Mouse (Mus musculus): ENCODE results near the gene Tmem258.

- no peak for TF ChIP-seq CTCF (IDR thresholded peaks at IDR 0.05; ENCODE audit: extremely low read depth, insufficient read depth, low read length)
- TF ChIP-seq POLR2A (IDR thresholded peaks at IDR 0.05; ENCODE audit: extremely low read depth, insufficient read depth, low read length) = no peak
These were observed 44.3 kb downstream of the Tmem258 start for GRCm38 (mm10) chr19:10248128-10248527.

Measured in cortical plate, adult 2 months (tissue).